Mouse (Mus musculus): Measurements from ENCODE around the gene Fbxo2.

- TF ChIP-seq CTCF (IDR thresholded peaks at IDR 0.05) (peak; percentile 95), EP300 (IDR thresholded peaks at IDR 0.05) (no peak)
Measured at GRCm38 (mm10) chr4:148170842-148171241, 10.4 kb downstream of the Fbxo2 start.
